Mouse (Mus musculus) ES-E14 (cell line): ENCODE measurements around the gene Plpp7. TPM values are rescaled to one million over a fixed set of nuclear protein-coding genes. Genes with fewer than 3 reads are reported as not detected.
A peak's percentile ranks its signal among the peaks of the same experiment; 100 is the strongest.

Experiments used
- DNase-seq: peaks from one replicate; pipeline ENCODE4 v3.0.0-alpha.2; 2013; ENCODE audit warnings: low read depth, low spot score
- H3K27ac ChIP-seq: 2 replicates; pipeline ENCODE4 v1.5.1; 2012; ENCODE audit warnings: low read depth, mild to moderate bottlenecking, low read length, moderate library complexity, mixed read lengths; ENCODE audit not compliant: poor library complexity, insufficient read depth, severe bottlenecking
- H3K36me3 ChIP-seq: 2 replicates; pipeline ENCODE4 v1.6.1; 2012; ENCODE audit warnings: mild to moderate bottlenecking, low read length, moderate library complexity, mixed read lengths; ENCODE audit not compliant: control insufficient read depth, poor library complexity, insufficient read depth, severe bottlenecking
- H3K4me1 ChIP-seq, 2 experiments: fragments of 150-350 bp in 1 of 2; sonication (generic) in 1 of 2; 2 replicates each; pipeline ENCODE4 v1.6.1; 2012; ENCODE audit warnings: low read length in 2 of 2, mild to moderate bottlenecking in 1 of 2, mixed read lengths in 1 of 2; ENCODE audit not compliant: control insufficient read depth in 2 of 2, insufficient read depth in 2 of 2, poor library complexity in 1 of 2
- H3K4me3 ChIP-seq, 2 experiments: fragments of 150-350 bp in 1 of 2; sonication (generic) in 1 of 2; 2 replicates each; pipeline ENCODE4 v1.5.1; 2012; ENCODE audit warnings: low read length in 2 of 2, low read depth in 1 of 2, mild to moderate bottlenecking in 1 of 2, mixed read lengths in 1 of 2; ENCODE audit not compliant: insufficient read depth in 1 of 2, poor library complexity in 1 of 2, severe bottlenecking in 1 of 2
- H3K9ac ChIP-seq: 2 replicates; pipeline ENCODE4 v1.6.1; 2012; ENCODE audit warnings: low read depth, mild to moderate bottlenecking, low read length, mixed read lengths; ENCODE audit not compliant: poor library complexity, insufficient read depth, severe bottlenecking
- H3K9me3 ChIP-seq: fragments of 150-350 bp; sonication (generic); 2 replicates; pipeline ENCODE4 v1.6.1; 2012; ENCODE audit warnings: low read depth, mild to moderate bottlenecking, low read length; ENCODE audit not compliant: control insufficient read depth, insufficient read depth
- CHD2 ChIP-seq: IDR thresholded peaks from 2 replicates; pipeline ENCODE4 v1.6.1; 2014; ENCODE audit warnings: mild to moderate bottlenecking, low read depth, low read length, inconsistent platforms
- HCFC1 ChIP-seq: IDR thresholded peaks from 2 replicates; pipeline ENCODE4 v1.6.1; 2012; ENCODE audit warnings: low read length, inconsistent platforms, borderline replicate concordance; ENCODE audit not compliant: insufficient read depth
- MAFK ChIP-seq: IDR thresholded peaks from 2 replicates; pipeline ENCODE4 v1.6.1; 2014; ENCODE audit warnings: mild to moderate bottlenecking, low read depth, low read length, inconsistent platforms; ENCODE audit not compliant: insufficient read depth
- ZC3H11A ChIP-seq: IDR thresholded peaks from 2 replicates; pipeline ENCODE4 v1.6.1; 2012; ENCODE audit warnings: low read depth, mild to moderate bottlenecking, inconsistent platforms, low read length, borderline replicate concordance
- ZNF384 ChIP-seq: IDR thresholded peaks from 2 replicates; pipeline ENCODE4 v1.6.1; 2012; ENCODE audit warnings: low read depth, low read length, inconsistent platforms
- in situ Hi-C, 2 experiments: fragments of 600-800 bp; cut with MboI; formaldehyde crosslinking; loops; one replicate each; pipeline ENCODE4 v1.15.1; 2025; ENCODE audit warnings: low sequenced_read_pairs in 2 of 2, inconsistent platforms in 1 of 2; ENCODE audit not compliant: unreplicated experiment in 2 of 2
- total RNA-seq: library from RNA; depleted of rRNA; stranded (reverse); fragments of 300-350 nt; gene quantifications from 2 replicates; pipeline ENCODE4 v1.2.3, GENCODE M21; 2012

Gene Plpp7
- total RNA-seq, 1 experiment = 1.4 TPM

- no peak overlapping the region for H3K9ac ChIP-seq
- no peak overlapping the region for H3K4me3 ChIP-seq
- TF ChIP-seq CHD2 (no peak), HCFC1 (no peak), MAFK (no peak), ZNF384 (no peak), ZC3H11A (no peak)
- DNase-seq = no peak
- in situ Hi-C loops = no loop called here
- no peaks in the 10 kb centered on the region for H3K9me3 ChIP-seq
- peaks cover 17% of the 10 kb centered on the region for H3K36me3 ChIP-seq
- H3K4me1 ChIP-seq = no peaks in the 10 kb centered on the region
- H3K27ac ChIP-seq = no peak overlapping the region
Measured at GRCm38 (mm10) chr2:32055357-32055965, 39.9 kb upstream of the Plpp7 start.

GRCm38 (mm10) chr2:32056524-32056923 lies 38.8 kb upstream of the Plpp7 start:
- H3K4me1 ChIP-seq = no peaks in the 10 kb centered on the region
- no peak overlapping the region for H3K9ac ChIP-seq
- TF ChIP-seq ZC3H11A (no peak), MAFK (no peak), CHD2 (no peak), HCFC1 (no peak), ZNF384 (no peak)
- H3K9me3 ChIP-seq = no peaks in the 10 kb centered on the region
- in situ Hi-C loops = no loop called here
- DNase-seq = no peak
- no peak overlapping the region for H3K4me3 ChIP-seq
- H3K27ac ChIP-seq = peak overlapping the region; percentile 8; the same call in 1 of the 2 replicates
- peaks cover 11% of the 10 kb centered on the region for H3K36me3 ChIP-seq

GRCm38 (mm10) chr2:32057360-32057759 lies 38.0 kb upstream of the Plpp7 start:
- Histone ChIP-seq H3K9ac (no peak overlapping the region), H3K36me3 (peaks cover 4% of the 10 kb centered on the region), H3K4me1 (no peaks in the 10 kb centered on the region), H3K27ac (no peak overlapping the region), H3K4me3 (no peak overlapping the region), H3K9me3 (no peaks in the 10 kb centered on the region)
- TF ChIP-seq CHD2 (no peak), ZNF384 (no peak)
- in situ Hi-C loops = no loop called here
- DNase-seq = no peak

- in situ Hi-C loops = no loop called here
- Histone ChIP-seq H3K9me3 (no peaks in the 10 kb centered on the region), H3K36me3 (no peaks in the 10 kb centered on the region), H3K4me1 (no peaks in the 10 kb centered on the region), H3K4me3 (no peak overlapping the region), H3K9ac (no peak overlapping the region), H3K27ac (no peak overlapping the region)
- TF ChIP-seq ZC3H11A (no peak), HCFC1 (no peak), ZNF384 (no peak), MAFK (no peak), CHD2 (no peak)
- no peak for DNase-seq
Measured at GRCm38 (mm10) chr2:32057794-32058193, 37.5 kb upstream of the Plpp7 start.

- in situ Hi-C loops = no loop called here
- DNase-seq = no peak
- Histone ChIP-seq H3K36me3 (no peaks in the 10 kb centered on the region), H3K4me1 (no peaks in the 10 kb centered on the region), H3K4me3 (no peak overlapping the region), H3K9ac (no peak overlapping the region), H3K9me3 (no peaks in the 10 kb centered on the region), H3K27ac (no peak overlapping the region)
- TF ChIP-seq ZNF384 (no peak), CHD2 (no peak), ZC3H11A (no peak), HCFC1 (no peak), MAFK (no peak)
Measured at GRCm38 (mm10) chr2:32058241-32058640, 37.1 kb upstream of the Plpp7 start.
